ENCODE assay signal across 16 mouse cellular contexts in the genomic region with DNA sequence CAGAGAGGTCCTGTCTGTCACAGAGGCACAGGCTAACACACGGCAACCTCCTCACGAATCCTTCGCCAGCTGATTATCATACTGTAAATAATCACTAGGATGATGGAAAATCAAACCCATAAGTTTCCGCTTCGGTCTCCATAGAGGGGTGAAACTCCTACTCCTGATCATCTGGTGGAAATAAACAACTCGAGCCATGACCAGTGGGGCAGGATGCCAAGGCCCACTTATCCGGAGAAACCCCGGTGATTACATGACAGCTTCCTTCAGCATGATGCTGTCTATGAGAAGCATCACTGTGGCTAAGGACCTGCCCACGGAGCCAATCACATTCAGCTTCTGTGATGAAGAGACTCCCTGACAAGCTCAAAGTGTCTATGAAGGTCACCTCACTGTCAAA.
"Had no signal": no experiment of that assay in that cellular context is flagged by ENCODE, and none has a peak within 500 bp of the region (broad histone marks: within the 10 kb centered on the region; RNA-seq: fewer than 3 reads in every experiment).

No protein-coding gene starts in this region.

- H3K4me3 ChIP-seq: liver, embryonic 13.5 days; neural tube, embryonic 12.5 days; neural tube, embryonic 15.5 days; stomach, embryonic 15.5 days had no signal

- H3K27ac ChIP-seq: liver, embryonic 13.5 days; neural tube, embryonic 12.5 days; neural tube, embryonic 15.5 days; stomach, embryonic 15.5 days had no signal

- H3K9me3 ChIP-seq: liver, embryonic 13.5 days; neural tube, embryonic 12.5 days; neural tube, embryonic 15.5 days; stomach, embryonic 15.5 days had no signal

- DNase-seq: kidney, adult 18-20 months; kidney, adult 9 months; kidney, postnatal 14 days; kidney, postnatal 4 days; layer of hippocampus, adult 9-11 months; liver, embryonic 13.5 days; midbrain, embryonic 14.5 days; retina, postnatal 1 day; right cerebral cortex, postnatal 25 days; spleen, adult 18-20 months; thymus, postnatal 25 days had no signal

- H3K4me2 ChIP-seq: liver, embryonic 13.5 days; midbrain, embryonic 11.5 days; neural tube, embryonic 12.5 days; neural tube, embryonic 15.5 days; stomach, embryonic 15.5 days had no signal

- ATAC-seq: intestine, embryonic 16.5 days had no signal

- H3K27me3 ChIP-seq: liver, embryonic 13.5 days; neural tube, embryonic 12.5 days; neural tube, embryonic 15.5 days; stomach, embryonic 15.5 days had no signal

- H3K4me1 ChIP-seq: liver, embryonic 13.5 days; neural tube, embryonic 12.5 days; stomach, embryonic 15.5 days had no signal

- H3K36me3 ChIP-seq: liver, embryonic 13.5 days; neural tube, embryonic 12.5 days; neural tube, embryonic 15.5 days; stomach, embryonic 15.5 days had no signal

- H3K9ac ChIP-seq: liver, embryonic 13.5 days; neural tube, embryonic 12.5 days; neural tube, embryonic 15.5 days; stomach, embryonic 15.5 days had no signal
